Mouse (Mus musculus): ENCODE data around the gene Gm20388.

GRCm38 (mm10) chr8:121727164-121727563 is 1816.5 kb downstream of the Gm20388 start:
- TF ChIP-seq POLR2A (IDR thresholded peaks at IDR 0.05; ENCODE audit: insufficient read depth, low read depth, low read length) (no peak), CTCF (IDR thresholded peaks at IDR 0.05; ENCODE audit: insufficient read depth, low read depth, low read length) (no peak)

Measured in olfactory bulb, adult 2 months (tissue).